Mouse (Mus musculus) liver, postnatal 0 days (tissue): Measurements from ENCODE around the gene Wdr13. TPM values are rescaled to one million over a fixed set of nuclear protein-coding genes. Genes with fewer than 3 reads are reported as not detected.
A peak's percentile ranks its signal among the peaks of the same experiment; 100 is the strongest.

Experiments used
- ATAC-seq: fragments of 200-750 bp; cut with Nextera tagmentation; 2 replicates; pipeline ENCODE4 v1.8.0; 2017; ENCODE audit warnings: mild to moderate bottlenecking, moderate library complexity
- DNase-seq: peaks from one replicate; pipeline ENCODE4 v3.0.0-alpha.2; 2016
- H3K27ac ChIP-seq: fragments of 300-500 bp; sonication (generic); 2 replicates; pipeline ENCODE4 v1.5.1; 2014; ENCODE audit warnings: antibody characterized with exemption, moderate library complexity, mild to moderate bottlenecking, low read depth
- H3K27me3 ChIP-seq: fragments of 300-500 bp; sonication (generic); 2 replicates; pipeline ENCODE4 v1.6.1; 2014; ENCODE audit warnings: low read length, control low read depth, mixed read lengths; ENCODE audit not compliant: insufficient read depth
- H3K36me3 ChIP-seq: fragments of 300-500 bp; sonication (generic); replicated peaks from 2 replicates; pipeline ENCODE4 v1.6.1; 2014; ENCODE audit warnings: mild to moderate bottlenecking, control low read depth, low read length, moderate library complexity, mixed read lengths; ENCODE audit not compliant: insufficient read depth
- H3K4me1 ChIP-seq: fragments of 300-500 bp; sonication (generic); 2 replicates; pipeline ENCODE4 v1.6.1; 2014; ENCODE audit warnings: antibody characterized with exemption, mild to moderate bottlenecking, control low read depth; ENCODE audit not compliant: insufficient read depth
- H3K4me2 ChIP-seq: fragments of 300-500 bp; sonication (generic); 2 replicates; pipeline ENCODE4 v1.6.1; 2014; ENCODE audit warnings: low read depth, mild to moderate bottlenecking, low read length, moderate library complexity, mixed read lengths
- H3K4me3 ChIP-seq: fragments of 300-500 bp; sonication (generic); 2 replicates; pipeline ENCODE4 v1.5.1; 2014; ENCODE audit warnings: low read depth, low read length
- H3K9ac ChIP-seq: fragments of 300-500 bp; sonication (generic); replicated peaks from 2 replicates; pipeline ENCODE4 v1.6.1; 2014; ENCODE audit warnings: mild to moderate bottlenecking, moderate library complexity
- H3K9me3 ChIP-seq: fragments of 300-500 bp; sonication (generic); 2 replicates; pipeline ENCODE4 v1.6.1; 2016; ENCODE audit warnings: mild to moderate bottlenecking, control low read depth, low read length, mixed read lengths
- CTCF ChIP-seq: sonication (generic); IDR thresholded peaks from 2 replicates; pipeline ENCODE4 v1.5.1; 2016; ENCODE audit warnings: antibody characterized with exemption, low read depth
- EP300 ChIP-seq: IDR thresholded peaks from 2 replicates; pipeline ENCODE4 v1.6.1; 2016; ENCODE audit warnings: antibody characterized with exemption, low read depth, mild to moderate bottlenecking
- WGBS: fragments of 180-500 bp; shearing (Covaris S2); extraction: QIAGEN DNeasy Blood & Tissue Kit; methylation state at CpG from one replicate; pipeline ENCODE4 v1.1.7; 2014; ENCODE audit not compliant: insufficient replicate concordance; 5-methylcytosine and 5-hydroxymethylcytosine counted together
- polyA plus RNA-seq: library from polyadenylated mRNA; unstranded; fragments of >200 nt; fragmentation: Nextera tagmentation; extraction: Ambion mirVana; gene quantifications from 2 replicates; pipeline ENCODE4 v1.2.1, GENCODE M21; 2015

Gene Wdr13
- polyA plus RNA-seq, 1 experiment from 2014 or later = 5.6 TPM

DNA sequence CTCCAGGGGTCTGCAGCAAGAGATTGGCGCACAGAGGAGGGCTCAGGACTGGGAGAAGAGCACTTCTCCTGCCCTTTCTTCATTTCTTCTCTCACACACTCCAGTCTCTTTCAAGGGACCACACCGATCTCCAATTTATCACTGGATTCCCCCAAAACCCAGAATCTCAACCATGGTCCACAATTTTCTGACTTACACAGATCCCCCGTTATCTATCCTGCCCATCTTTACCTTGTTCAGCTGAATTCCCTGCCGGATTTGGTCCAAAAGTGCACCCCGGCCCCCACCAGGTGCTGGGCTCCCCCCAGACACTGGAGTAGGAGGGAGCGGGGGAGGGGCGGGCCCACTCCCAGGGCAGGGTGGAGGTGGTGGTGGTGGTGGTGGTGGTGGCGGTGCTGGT, 47.1 kb downstream of the Wdr13 start:
- TF ChIP-seq EP300 (no peak), CTCF (no peak)
- H3K9ac ChIP-seq = no peak overlapping the region
- no peaks in the 10 kb centered on the region for H3K4me1 ChIP-seq
- no peaks in the 10 kb centered on the region for H3K27me3 ChIP-seq
- no peak overlapping the region for H3K27ac ChIP-seq
- H3K9me3 ChIP-seq = no peaks in the 10 kb centered on the region
- WGBS = 84% methylated on average over 7 of the region's 8 CpGs
- ATAC-seq (no peak), DNase-seq (no peak)
- H3K4me2 ChIP-seq = no peak overlapping the region
- H3K4me3 ChIP-seq = no peak overlapping the region
- no peaks in the 10 kb centered on the region for H3K36me3 ChIP-seq

DNA sequence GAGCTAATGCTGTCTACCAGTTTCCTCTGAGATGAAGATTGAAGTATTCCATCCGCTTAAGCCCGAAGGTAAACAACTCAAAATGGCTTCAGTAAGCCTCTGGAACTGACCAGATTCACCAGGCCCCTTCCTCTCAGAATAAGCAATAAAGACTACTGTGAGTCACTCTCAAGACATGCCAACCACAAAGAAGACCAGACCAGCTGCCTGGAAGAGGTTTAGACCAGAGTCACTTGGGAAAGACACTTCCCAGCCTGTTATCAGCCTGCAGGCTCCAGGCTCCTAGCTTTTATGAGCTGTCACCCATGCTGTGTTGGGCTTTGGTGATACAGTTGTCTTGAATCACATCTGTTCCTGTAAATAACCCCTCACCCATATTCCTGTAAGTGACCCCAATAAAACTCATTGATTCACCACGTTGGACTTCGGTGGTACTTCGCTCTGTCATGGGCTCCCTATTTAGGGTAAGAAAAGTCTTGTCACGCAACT, 47.9 kb downstream of the Wdr13 start:
- Histone ChIP-seq H3K4me1 (no peaks in the 10 kb centered on the region), H3K36me3 (no peaks in the 10 kb centered on the region), H3K9me3 (no peaks in the 10 kb centered on the region), H3K4me2 (no peak overlapping the region), H3K4me3 (no peak overlapping the region), H3K27me3 (no peaks in the 10 kb centered on the region), H3K27ac (no peak overlapping the region), H3K9ac (no peak overlapping the region)
- WGBS = 86% methylated on average over 6 of the region's 6 CpGs
- no peak for DNase-seq
- ATAC-seq = no peak
- no peak for TF ChIP-seq EP300
- TF ChIP-seq CTCF = no peak

DNA sequence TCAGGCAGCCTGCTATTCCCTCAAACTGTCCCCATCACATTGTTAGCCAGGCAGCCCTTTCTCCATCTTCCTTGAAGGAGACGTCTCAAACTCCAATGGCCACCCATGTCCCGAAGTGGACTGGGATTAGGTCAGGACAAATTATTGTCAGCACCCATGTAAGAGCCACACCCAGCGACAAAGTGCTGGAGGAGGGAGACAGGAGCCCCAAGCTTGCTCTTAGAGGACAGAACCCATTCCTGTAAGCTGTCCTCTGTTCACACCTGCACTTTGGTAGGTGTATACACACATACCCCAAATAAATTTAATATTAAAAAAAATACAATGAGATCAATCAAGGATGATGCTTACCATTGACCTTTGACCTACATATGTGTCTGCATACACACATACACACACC, 57.6 kb downstream of the Wdr13 start:
- TF ChIP-seq CTCF (no peak), EP300 (no peak)
- Histone ChIP-seq H3K9me3 (no peaks in the 10 kb centered on the region), H3K27me3 (no peaks in the 10 kb centered on the region), H3K4me2 (peak overlapping the region; percentile 75), H3K36me3 (peaks cover 6% of the 10 kb centered on the region; the same call in 1 of the 2 replicates), H3K27ac (peak overlapping the region; percentile 77), H3K4me3 (peak overlapping the region; percentile 75), H3K9ac (peak overlapping the region; percentile 48; the same call in 1 of the 2 replicates), H3K4me1 (no peaks in the 10 kb centered on the region)
- ATAC-seq = 0 out of 2 replicates have a peak, but pooled peaks have one; percentile 1
- 40% methylated on average over 3 of the region's 3 CpGs for WGBS
- no peak for DNase-seq

- Histone ChIP-seq H3K9ac (peak within 1 kb of the TSS; percentile 79), H3K27ac (peak within 1 kb of the TSS; percentile 90), H3K27me3 (no peaks in the 10 kb centered on the region), H3K4me2 (peak within 1 kb of the TSS; percentile 75), H3K36me3 (peaks cover 6% of the 10 kb centered on the region; the same call in 1 of the 2 replicates), H3K4me1 (no peaks in the 10 kb centered on the region), H3K4me3 (peak within 1 kb of the TSS; percentile 75), H3K9me3 (no peaks in the 10 kb centered on the region)
- TF ChIP-seq EP300 (no peak), CTCF (no peak)
- peak; percentile 91 for DNase-seq
- WGBS = 17% methylated on average over 44 of the region's 46 CpGs
- peak; percentile 99 for ATAC-seq
These were observed 58.2 kb downstream of the Wdr13 start, which contains the start of gene Suv39h1 for GRCm38 (mm10) chrX:8074430-8075014. Gene Suv39h1 (minus strand): TSS chrX:8074760.

DNA sequence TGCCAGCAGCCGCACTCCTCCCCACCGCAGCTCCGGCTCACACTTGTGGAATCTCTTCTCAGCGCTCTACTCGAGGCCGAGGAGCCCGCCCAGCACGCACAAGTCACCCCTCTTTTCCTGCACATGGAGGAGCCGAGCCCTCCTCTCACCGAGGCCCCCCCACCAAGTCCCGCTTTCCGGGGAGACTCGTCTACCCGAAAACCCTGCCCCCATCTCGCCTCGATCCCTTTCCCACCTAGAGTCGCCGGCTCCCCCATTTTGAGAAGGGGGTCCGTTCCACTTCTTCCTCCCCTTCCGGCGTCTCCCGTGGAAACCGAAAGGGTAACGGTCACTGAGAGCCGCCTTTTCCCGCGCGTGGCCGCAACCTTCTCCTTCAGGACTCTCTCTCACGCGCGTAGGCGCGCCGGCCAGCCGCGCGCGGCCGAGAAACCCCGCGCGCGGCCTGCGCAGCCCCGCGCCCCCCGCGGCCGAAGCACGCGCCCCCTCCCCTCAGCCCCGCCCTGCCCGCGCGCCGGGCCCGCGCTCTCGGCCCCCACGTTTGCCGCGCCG, 58.7 kb downstream of the Wdr13 start:
- no peaks in the 10 kb centered on the region for H3K4me1 ChIP-seq
- no peaks in the 10 kb centered on the region for H3K9me3 ChIP-seq
- TF ChIP-seq CTCF = no peak
- no peak for TF ChIP-seq EP300
- H3K27ac ChIP-seq = peak overlapping the region; percentile 90
- peak overlapping the region; percentile 79 for H3K9ac ChIP-seq
- no peak; the same call in 1 of the 2 replicates for ATAC-seq
- H3K4me2 ChIP-seq = peak overlapping the region; percentile 74
- WGBS = 14% methylated on average over 36 of the region's 64 CpGs
- no peaks in the 10 kb centered on the region for H3K27me3 ChIP-seq
- peak; percentile 44 for DNase-seq
- H3K4me3 ChIP-seq = peak overlapping the region; percentile 75
- peaks cover 8% of the 10 kb centered on the region; the same call in 1 of the 2 replicates for H3K36me3 ChIP-seq

Other genes with a start within 250 kb of the Wdr13 start
- gene Slc35a2, start 248.9 kb downstream of the Wdr13 start, polyA plus RNA-seq = 7.1 and 9.0 TPM in 2 replicates
- gene Pqbp1, start 233.6 kb downstream of the Wdr13 start, polyA plus RNA-seq = 39.2 and 41.9 TPM in 2 replicates
- gene Timm17b, start 233.5 kb downstream of the Wdr13 start, polyA plus RNA-seq = 117 TPM in 2 replicates
- not detected in 2 replicates for gene Gm10491, start 225.1 kb downstream of the Wdr13 start, polyA plus RNA-seq
- gene Gm10490, start 223.3 kb downstream of the Wdr13 start, polyA plus RNA-seq = not detected in 2 replicates
- gene Pcsk1n, start 213.1 kb downstream of the Wdr13 start, polyA plus RNA-seq = 0.06 TPM in 1 of 2 replicates, not detected in the other
- gene Eras, start 204.3 kb downstream of the Wdr13 start, polyA plus RNA-seq = not detected in 2 replicates
- 10.3 and 11.8 TPM in 2 replicates for gene Hdac6, start 185.0 kb downstream of the Wdr13 start, polyA plus RNA-seq
- gene Gata1, start 154.8 kb downstream of the Wdr13 start, polyA plus RNA-seq = 39.8 and 43.2 TPM in 2 replicates
- gene Glod5, start 114.4 kb downstream of the Wdr13 start, polyA plus RNA-seq = 2.6 and 4.3 TPM in 2 replicates
- gene Suv39h1, start 58.1 kb downstream of the Wdr13 start, polyA plus RNA-seq = 13.9 and 15.8 TPM in 2 replicates
- 2.4 and 2.9 TPM in 2 replicates for gene Was, start 42.4 kb downstream of the Wdr13 start, polyA plus RNA-seq
- gene Rbm3, start 13.0 kb upstream of the Wdr13 start, polyA plus RNA-seq = 413 and 415 TPM in 2 replicates
- 2.1 and 2.2 TPM in 2 replicates for gene Tbc1d25, start 43.3 kb upstream of the Wdr13 start, polyA plus RNA-seq
- 74.7 and 84.5 TPM in 2 replicates for gene Ebp, start 60.6 kb upstream of the Wdr13 start, polyA plus RNA-seq
- gene Porcn, start 73.6 kb upstream of the Wdr13 start, polyA plus RNA-seq = 1.5 and 1.9 TPM in 2 replicates
- 16.4 and 17.7 TPM in 2 replicates for gene Ftsj1, start 119.5 kb upstream of the Wdr13 start, polyA plus RNA-seq
- 32.0 and 35.9 TPM in 2 replicates for gene Slc38a5, start 138.2 kb upstream of the Wdr13 start, polyA plus RNA-seq
- not detected in 2 replicates for gene Ssxb10, start 194.5 kb upstream of the Wdr13 start, polyA plus RNA-seq
- gene Ssxb9, start 234.1 kb upstream of the Wdr13 start, polyA plus RNA-seq = not detected in 2 replicates